Mouse (Mus musculus) MEL (cell line): Measurements from ENCODE around the gene Psmb9. TPM values are rescaled to one million over a fixed set of nuclear protein-coding genes. Genes with fewer than 3 reads are reported as not detected.
"Not testable (repeated sequence)": the region's sequence is repeated elsewhere in the genome, so short reads cannot be mapped to it uniquely, and the experiment has no call there.

ENCODE experiments used
- DNase-seq: peaks from one replicate; pipeline ENCODE4 v3.0.0; 2011; ENCODE audit warnings: low read depth, low spot score
- H3K27ac ChIP-seq: 2 replicates; pipeline ENCODE4 v1.5.1; 2012; ENCODE audit warnings: low read depth, mild to moderate bottlenecking, control low read depth, low read length, moderate library complexity; ENCODE audit not compliant: control insufficient read depth
- H3K27me3 ChIP-seq, 2 experiments: fragments of 150-350 bp in 1 of 2; sonication (generic) in 1 of 2; 2 replicates each; pipeline ENCODE4 v1.6.1; 2012; ENCODE audit warnings: low read length in 2 of 2, mild to moderate bottlenecking in 2 of 2, improper control_type of control experiment in 1 of 2, moderate library complexity in 1 of 2; ENCODE audit not compliant: insufficient read depth in 2 of 2, control insufficient read depth in 1 of 2
- H3K36me3 ChIP-seq, 2 experiments: 2 replicates each; pipeline ENCODE4 v1.6.1; 2012 to 2014; ENCODE audit warnings: low read length in 2 of 2, improper control_type of control experiment in 1 of 2, inconsistent platforms in 1 of 2, mild to moderate bottlenecking in 1 of 2; ENCODE audit not compliant: insufficient read depth in 2 of 2, control insufficient read depth in 1 of 2
- H3K4me1 ChIP-seq, 2 experiments: fragments of 150-350 bp in 1 of 2; sonication (generic) in 1 of 2; 2 replicates each; pipeline ENCODE4 v1.6.1; 2012; ENCODE audit warnings: low read length in 2 of 2, improper control_type of control experiment in 1 of 2, mild to moderate bottlenecking in 1 of 2; ENCODE audit not compliant: insufficient read depth in 2 of 2, control insufficient read depth in 1 of 2
- H3K4me3 ChIP-seq, 2 experiments: fragments of 150-350 bp in 1 of 2; sonication (generic) in 1 of 2; 2 replicates each; pipeline ENCODE4 v1.5.1; 2012; ENCODE audit warnings: low read depth in 2 of 2, low read length in 2 of 2, mild to moderate bottlenecking in 2 of 2, moderate library complexity in 2 of 2, control low read depth in 1 of 2, improper control_type of control experiment in 1 of 2; ENCODE audit not compliant: control insufficient read depth in 1 of 2, insufficient read depth in 1 of 2
- H3K79me2 ChIP-seq: 2 replicates; pipeline ENCODE4 v1.6.1; 2012; ENCODE audit warnings: mild to moderate bottlenecking, low read length, moderate library complexity; ENCODE audit not compliant: control insufficient read depth, poor library complexity, insufficient read depth
- H3K9ac ChIP-seq: 2 replicates; pipeline ENCODE4 v1.6.1; 2012; ENCODE audit warnings: low read depth, mild to moderate bottlenecking, control low read depth, low read length, moderate library complexity; ENCODE audit not compliant: control insufficient read depth, poor library complexity, severe bottlenecking
- H3K9me3 ChIP-seq: fragments of 150-350 bp; sonication (generic); replicated peaks from 2 replicates; pipeline ENCODE4 v1.6.1; 2012; ENCODE audit warnings: mild to moderate bottlenecking, low read length, improper control_type of control experiment, moderate library complexity; ENCODE audit not compliant: insufficient read depth
- CHD2 ChIP-seq: IDR thresholded peaks from 2 replicates; pipeline ENCODE4 v1.6.1; 2011; ENCODE audit warnings: low read length, improper control_type of control experiment
- HCFC1 ChIP-seq: IDR thresholded peaks from 2 replicates; pipeline ENCODE4 v1.6.1; 2012; ENCODE audit warnings: low read depth, mild to moderate bottlenecking, inconsistent platforms, low read length, improper control_type of control experiment, moderate library complexity
- MAFK ChIP-seq: IDR thresholded peaks from 2 replicates; pipeline ENCODE4 v1.6.1; 2011; ENCODE audit warnings: low read depth, mild to moderate bottlenecking, low read length, improper control_type of control experiment, borderline replicate concordance
- MAZ ChIP-seq: IDR thresholded peaks from 2 replicates; pipeline ENCODE4 v1.6.1; 2012; ENCODE audit warnings: low read depth, mild to moderate bottlenecking, inconsistent platforms, low read length, improper control_type of control experiment
- MEF2A ChIP-seq: IDR thresholded peaks from 2 replicates; pipeline ENCODE4 v1.6.1; 2014; ENCODE audit warnings: low read depth, mild to moderate bottlenecking, inconsistent platforms, low read length, improper control_type of control experiment; ENCODE audit not compliant: poor library complexity, insufficient replicate concordance, severe bottlenecking; ENCODE audit errors: extremely low read depth
- MXI1 ChIP-seq: IDR thresholded peaks from 2 replicates; pipeline ENCODE4 v1.6.1; 2011; ENCODE audit warnings: mild to moderate bottlenecking, low read depth, low read length, improper control_type of control experiment
- MYB ChIP-seq: IDR thresholded peaks from 2 replicates; pipeline ENCODE4 v1.6.1; 2011; ENCODE audit warnings: mild to moderate bottlenecking, low read depth, low read length, improper control_type of control experiment
- MYC ChIP-seq: IDR thresholded peaks from 2 replicates; pipeline ENCODE4 v1.6.1; 2011; ENCODE audit warnings: low read depth, mild to moderate bottlenecking, low read length, improper control_type of control experiment, moderate library complexity
- POLR2A ChIP-seq, 2 experiments: IDR thresholded peaks; 2 replicates each; pipeline ENCODE4 v1.6.1; 2011 to 2012; ENCODE audit warnings: low read length in 2 of 2, mild to moderate bottlenecking in 2 of 2, control low read depth in 1 of 2, improper control_type of control experiment in 1 of 2, low read depth in 1 of 2, moderate library complexity in 1 of 2; ENCODE audit not compliant: control insufficient read depth in 1 of 2, insufficient read depth in 1 of 2, poor library complexity in 1 of 2
- RCOR1 ChIP-seq: IDR thresholded peaks from 2 replicates; pipeline ENCODE4 v1.6.1; 2012; ENCODE audit warnings: low read depth, mild to moderate bottlenecking, inconsistent platforms, low read length, improper control_type of control experiment
- SMC3 ChIP-seq: IDR thresholded peaks from 2 replicates; pipeline ENCODE4 v1.6.1; 2011; ENCODE audit warnings: low read depth, low read length, improper control_type of control experiment
- TAL1 ChIP-seq: IDR thresholded peaks from 2 replicates; pipeline ENCODE4 v1.6.1; 2012; ENCODE audit warnings: mild to moderate bottlenecking, inconsistent platforms, low read length, moderate library complexity, mixed read lengths
- TBP ChIP-seq: IDR thresholded peaks from 2 replicates; pipeline ENCODE4 v1.8.0; 2011; ENCODE audit warnings: low read depth, low read length, improper control_type of control experiment
- TCF12 ChIP-seq: IDR thresholded peaks from 2 replicates; pipeline ENCODE4 v1.6.1; 2014; ENCODE audit warnings: low read depth, mild to moderate bottlenecking, inconsistent platforms, low read length, improper control_type of control experiment, moderate library complexity
- UBTF ChIP-seq: IDR thresholded peaks from 2 replicates; pipeline ENCODE4 v1.6.1; 2012; ENCODE audit warnings: low read depth, mild to moderate bottlenecking, inconsistent platforms, low read length, improper control_type of control experiment, moderate library complexity, borderline replicate concordance; ENCODE audit not compliant: insufficient read depth
- USF2 ChIP-seq, 2 experiments: IDR thresholded peaks; 2 replicates each; pipeline ENCODE4 v1.6.1; 2011 to 2012; ENCODE audit warnings: improper control_type of control experiment in 2 of 2, low read length in 2 of 2, borderline replicate concordance in 1 of 2, inconsistent platforms in 1 of 2, low read depth in 1 of 2, mild to moderate bottlenecking in 1 of 2; ENCODE audit not compliant: insufficient read depth in 1 of 2
- ZC3H11A ChIP-seq: IDR thresholded peaks from 2 replicates; pipeline ENCODE4 v1.6.1; 2012; ENCODE audit warnings: low read depth, mild to moderate bottlenecking, inconsistent platforms, low read length, improper control_type of control experiment
- ZKSCAN1 ChIP-seq: IDR thresholded peaks from 2 replicates; pipeline ENCODE4 v1.6.1; 2012; ENCODE audit warnings: low read depth, mild to moderate bottlenecking, inconsistent platforms, low read length, improper control_type of control experiment, moderate library complexity
- ZNF384 ChIP-seq: IDR thresholded peaks from 2 replicates; pipeline ENCODE4 v1.6.1; 2012; ENCODE audit warnings: low read depth, mild to moderate bottlenecking, inconsistent platforms, low read length, improper control_type of control experiment
- polyA plus RNA-seq, 2 experiments: library from polyadenylated mRNA; stranded (reverse) in 1 of 2; unstranded in 1 of 2; fragments of >175 nt in 1 of 2; fragments of >200 nt in 1 of 2; gene quantifications; 2 replicates each; pipeline versions ENCODE4 v1.2.1 to v1.2.4; 2012; ENCODE audit warnings: low replicate concordance in 2 of 2, low read depth in 1 of 2; ENCODE audit not compliant: insufficient read length in 2 of 2, insufficient read depth in 1 of 2, missing spikeins in 1 of 2
- total RNA-seq: library from RNA; depleted of rRNA; stranded (reverse); fragments of 300-350 nt; gene quantifications from 2 replicates; pipeline ENCODE4 v1.2.3, GENCODE M21; 2012

Gene Psmb9
- total and polyA plus RNA-seq, 3 experiments = 14.7 to 24.9 TPM; not detected in 1

DNA sequence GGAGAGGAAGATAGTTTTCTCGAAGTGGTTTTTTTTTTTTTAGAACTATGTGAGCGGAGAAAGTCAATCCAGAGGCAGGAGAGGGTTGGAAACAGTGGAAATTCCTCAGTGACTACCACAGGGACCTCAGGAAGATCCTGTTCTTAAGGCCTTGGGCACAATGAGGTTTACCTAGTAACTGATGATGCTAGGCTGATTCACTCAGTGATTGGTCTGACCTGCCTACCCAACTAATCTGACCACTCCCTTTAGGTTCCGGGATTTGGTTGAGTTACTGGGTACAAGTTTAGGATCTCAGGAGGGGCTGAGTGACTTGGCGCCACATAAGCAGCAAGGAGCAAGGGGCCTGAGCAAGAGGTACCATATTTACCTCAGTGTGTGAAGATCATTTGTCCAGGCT lies 34.6 kb downstream of the Psmb9 start, which contains the start of gene H2-DMb1:
Gene H2-DMb1, plus strand, starts transcription at position 150 of the 400 bp plus-strand sequence.
- Histone ChIP-seq H3K4me1 (no peaks in the 10 kb centered on the region), H3K79me2 (no peaks in the 10 kb centered on the region), H3K27me3 (no peaks in the 10 kb centered on the region), H3K36me3 (no peaks in the 10 kb centered on the region), H3K4me3 (no peak within 1 kb of the TSS), H3K9ac (no peak within 1 kb of the TSS), H3K27ac (no peak within 1 kb of the TSS), H3K9me3 (no peaks in the 10 kb centered on the region)
- TF ChIP-seq CHD2 (peak; percentile 79), UBTF (no peak), ZKSCAN1 (no peak), ZNF384 (no peak), ZC3H11A (no peak), TBP (no peak), HCFC1 (no peak)
- peak; percentile 54 for DNase-seq

DNA sequence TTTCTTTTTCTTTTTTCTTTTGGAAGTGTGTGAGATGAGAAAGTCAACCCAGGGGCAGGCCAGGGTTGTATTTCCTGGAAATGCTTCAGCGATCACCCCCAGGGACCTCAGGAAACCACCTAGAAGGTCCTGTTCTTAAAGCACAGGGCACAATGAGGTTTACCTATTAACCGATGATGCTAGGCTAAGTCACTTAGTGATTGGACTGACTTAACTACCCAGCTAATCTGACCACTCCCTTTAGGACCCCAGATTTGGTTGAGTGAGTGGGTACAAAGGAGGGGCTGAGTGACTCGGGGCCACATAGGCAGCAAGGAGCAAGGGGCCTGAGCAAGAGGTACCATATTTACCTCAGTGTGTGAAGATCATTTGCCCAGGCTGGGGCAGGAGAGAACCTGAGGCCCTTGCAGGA lies 42.6 kb downstream of the Psmb9 start:
- Histone ChIP-seq H3K36me3 (peaks cover 0 to 19% of the 10 kb centered on the region in 2 experiments; a peak in 2 of 4 replicates), H3K27ac (no peak overlapping the region), H3K4me3 (no peak overlapping the region), H3K9ac (no peak overlapping the region), H3K79me2 (no peaks in the 10 kb centered on the region), H3K9me3 (no peaks in the 10 kb centered on the region), H3K4me1 (peaks cover 19 to 32% of the 10 kb centered on the region in 2 experiments), H3K27me3 (no peaks in the 10 kb centered on the region)
- no peak for DNase-seq
- TF ChIP-seq MYC = no peak
- TF ChIP-seq, all 39 proteins: peak for 0

DNA sequence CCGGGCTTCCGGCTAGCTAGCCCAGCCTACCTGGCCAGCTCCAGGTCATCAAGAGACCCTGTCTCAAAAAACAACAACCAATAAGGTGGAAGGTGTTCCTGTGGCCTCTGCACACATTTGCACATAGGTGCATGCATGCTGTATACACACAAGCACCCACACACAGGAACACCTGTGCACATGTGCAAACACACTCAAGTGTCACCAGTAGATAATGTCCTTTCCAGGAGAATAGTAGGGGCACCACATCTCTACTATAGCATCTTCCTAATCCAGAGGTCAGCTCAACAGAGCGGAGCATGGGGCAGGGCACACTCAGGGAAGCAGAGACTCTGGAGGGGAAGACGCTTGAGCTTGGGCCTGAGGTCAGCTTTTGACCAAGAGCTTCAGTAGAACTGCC lies 43.3 kb downstream of the Psmb9 start:
- H3K4me3 ChIP-seq, H3K9me3 ChIP-seq, H3K9ac ChIP-seq, H3K27ac ChIP-seq, H3K27me3 ChIP-seq, H3K79me2 ChIP-seq, DNase-seq: not testable (repeated sequence)
- H3K36me3 ChIP-seq = peaks cover 0 to 20% of the 10 kb centered on the region in 2 experiments; a peak in 2 of 4 replicates
- peaks cover 19 to 36% of the 10 kb centered on the region in 2 experiments for H3K4me1 ChIP-seq

DNA sequence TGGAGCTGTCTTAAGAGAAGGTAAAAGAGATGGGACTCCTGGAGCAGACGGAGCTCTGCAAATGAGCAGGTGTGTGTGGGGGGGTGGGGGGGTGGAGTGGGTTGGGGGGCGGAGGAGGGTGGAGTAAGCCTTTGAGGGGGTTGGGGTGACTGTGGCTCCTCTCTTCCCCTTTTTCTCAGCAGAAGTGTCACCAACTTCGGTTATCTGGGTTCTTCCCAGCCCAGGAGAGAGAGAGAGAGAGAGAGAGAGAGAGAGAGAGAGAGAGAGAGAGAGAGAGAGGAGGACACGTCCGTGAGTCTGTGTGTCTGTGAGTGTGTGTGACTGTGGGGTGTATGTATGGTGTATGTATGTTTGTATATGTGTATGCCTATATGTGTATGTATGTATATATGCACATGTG lies 44.1 kb downstream of the Psmb9 start:
- H3K79me2 ChIP-seq = no peaks in the 10 kb centered on the region
- no peaks in the 10 kb centered on the region for H3K9me3 ChIP-seq
- H3K36me3 ChIP-seq = peaks cover 0 to 20% of the 10 kb centered on the region in 2 experiments; a peak in 2 of 4 replicates
- peak; percentile 84 for DNase-seq
- H3K4me3 ChIP-seq = peak overlapping the region; percentile 30 to 40
- peaks cover 19 to 36% of the 10 kb centered on the region in 2 experiments for H3K4me1 ChIP-seq
- peak overlapping the region; percentile 71 for H3K27ac ChIP-seq
- peak overlapping the region; percentile 44 for H3K9ac ChIP-seq
- H3K27me3 ChIP-seq = no peaks in the 10 kb centered on the region
- no peak for TF ChIP-seq POLR2A (IDR thresholded peaks at IDR 0.05; ENCODE audit: control insufficient read depth in 1 of 2, insufficient read depth in 1 of 2, low read depth in 1 of 2, low read length in 2 of 2, poor library complexity in 1 of 2)
- peak; percentile 73 for TF ChIP-seq MXI1
- TF ChIP-seq USF2 (IDR thresholded peaks at IDR 0.05; ENCODE audit: borderline replicate concordance in 1 of 2, insufficient read depth in 1 of 2, low read depth in 1 of 2, low read length in 2 of 2) = no peak
- TF ChIP-seq TAL1 = peak; percentile 59; the same call in 1 of the 2 replicates
- no peak for TF ChIP-seq ZNF384
- TF ChIP-seq RCOR1 = peak; percentile 75
- no peak for TF ChIP-seq MEF2A
- TF ChIP-seq SMC3 = no peak; the same call in 1 of the 2 replicates
- peak; percentile 64; the same call in 1 of the 2 replicates for TF ChIP-seq CHD2
- TF ChIP-seq MAZ = peak; percentile 87
- peak; percentile 34; the same call in 1 of the 2 replicates for TF ChIP-seq MYB
- 0 out of 2 replicates have a peak, but pooled peaks have one; percentile 41 for TF ChIP-seq TBP
- 0 out of 2 replicates have a peak, but pooled peaks have one; percentile 22 for TF ChIP-seq MAFK
- TF ChIP-seq TCF12 = peak; percentile 81
